Mouse (Mus musculus) embryonic facial prominence, embryonic 15.5 days (tissue): ENCODE measurements at regions not wholly inside any gene's neighbourhood (a gene's known extent, or its start where the extent isn't known, plus 50 kb on each side); places are given as distances from the start of the nearest gene placed in this dataset.

Experiments
- ATAC-seq: fragments of 200-750 bp; cut with Nextera tagmentation; 2 replicates; pipeline ENCODE4 v1.8.0; 2017; ENCODE audit warnings: low read depth, moderate TSS enrichment; ENCODE audit not compliant: insufficient number of reproducible peaks, low FRiP score, low TSS enrichment
- H3K27ac ChIP-seq: fragments of 300-500 bp; sonication (generic); replicated peaks from 2 replicates; pipeline ENCODE4 v1.5.1; 2015; ENCODE audit warnings: mild to moderate bottlenecking, inconsistent platforms
- H3K27me3 ChIP-seq: fragments of 300-500 bp; sonication (generic); 2 replicates; pipeline ENCODE4 v1.6.1; 2015; ENCODE audit warnings: inconsistent platforms
- H3K36me3 ChIP-seq: fragments of 300-500 bp; sonication (generic); 2 replicates; pipeline ENCODE4 v1.6.1; 2015; ENCODE audit warnings: mild to moderate bottlenecking, inconsistent platforms
- H3K4me1 ChIP-seq: fragments of 300-500 bp; sonication (generic); 2 replicates; pipeline ENCODE4 v1.6.1; 2015; ENCODE audit warnings: inconsistent platforms
- H3K4me2 ChIP-seq: fragments of 300-500 bp; sonication (generic); replicated peaks from 2 replicates; pipeline ENCODE4 v1.6.1; 2015; ENCODE audit warnings: mild to moderate bottlenecking, inconsistent platforms
- H3K4me3 ChIP-seq: fragments of 300-500 bp; sonication (generic); replicated peaks from 2 replicates; pipeline ENCODE4 v1.5.1; 2015; ENCODE audit warnings: mild to moderate bottlenecking, inconsistent platforms
- H3K9ac ChIP-seq: fragments of 300-500 bp; sonication (generic); 2 replicates; pipeline ENCODE4 v1.6.1; 2015; ENCODE audit warnings: inconsistent platforms
- H3K9me3 ChIP-seq: fragments of 300-500 bp; sonication (generic); replicated peaks from 2 replicates; pipeline ENCODE4 v1.6.1; 2016; ENCODE audit warnings: inconsistent platforms
- WGBS: fragments of 180-500 bp; shearing (Covaris S2); methylation state at CpG from one replicate; pipeline ENCODE4 v1.1.7; 2015; 5-methylcytosine and 5-hydroxymethylcytosine counted together

- no peak overlapping the region for H3K4me3 ChIP-seq
- peak; percentile 64; the same call in 1 of the 2 replicates for ATAC-seq
- no peak overlapping the region for H3K9ac ChIP-seq
- H3K4me1 ChIP-seq, result peaks cover 22% of the 10 kb centered on the region
- no peaks in the 10 kb centered on the region for H3K36me3 ChIP-seq
- H3K9me3 ChIP-seq, result no peaks in the 10 kb centered on the region
- WGBS, result 27% methylated on average over 7 of the region's 7 CpGs
- peak overlapping the region; percentile 49 for H3K27ac ChIP-seq
- H3K27me3 ChIP-seq, result no peaks in the 10 kb centered on the region
- H3K4me2 ChIP-seq, result no peak overlapping the region
These were observed 289.4 kb downstream of the Sox4 start for GRCm38 (mm10) chr13:28663950-28664681.

GRCm38 (mm10) chr13:28663459-28663858 lies 290.1 kb downstream of the Sox4 start:
- ATAC-seq, result no peak
- 23% methylated on average over 5 of the region's 5 CpGs for WGBS
- Histone ChIP-seq H3K9ac (no peak overlapping the region), H3K4me1 (peaks cover 28% of the 10 kb centered on the region), H3K4me2 (no peak overlapping the region), H3K36me3 (no peaks in the 10 kb centered on the region), H3K27ac (no peak overlapping the region), H3K4me3 (no peak overlapping the region), H3K9me3 (no peaks in the 10 kb centered on the region), H3K27me3 (no peaks in the 10 kb centered on the region)

DNA sequence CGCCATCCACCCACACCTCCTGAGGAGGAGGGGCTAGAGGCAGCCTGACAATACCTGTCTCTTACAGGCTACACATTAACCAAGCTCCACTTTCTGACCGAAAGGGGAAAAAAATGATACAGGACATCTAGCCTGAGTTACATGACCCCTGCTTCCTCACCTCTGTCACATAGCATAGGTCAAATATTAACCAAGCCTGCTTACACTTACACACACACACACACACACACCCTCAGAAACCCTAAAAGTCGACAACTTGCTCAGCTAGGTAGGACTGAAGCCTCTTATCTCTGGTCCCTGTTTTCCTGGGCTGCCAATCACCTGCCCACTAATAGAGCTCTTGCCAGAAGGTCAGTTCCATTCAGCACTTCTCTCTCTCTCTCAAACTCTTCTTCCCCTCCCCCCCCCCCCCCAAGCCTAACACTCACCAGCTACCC lies 291.2 kb downstream of the Sox4 start:
- H3K9me3 ChIP-seq, result no peaks in the 10 kb centered on the region
- no peak overlapping the region for H3K9ac ChIP-seq
- H3K4me1 ChIP-seq, result peaks cover 31% of the 10 kb centered on the region
- no peak for ATAC-seq
- H3K4me2 ChIP-seq, result no peak overlapping the region
- no peaks in the 10 kb centered on the region for H3K27me3 ChIP-seq
- 70% methylated on average over 3 of the region's 3 CpGs for WGBS
- no peak overlapping the region for H3K27ac ChIP-seq
- no peaks in the 10 kb centered on the region for H3K36me3 ChIP-seq
- no peak overlapping the region for H3K4me3 ChIP-seq

DNA sequence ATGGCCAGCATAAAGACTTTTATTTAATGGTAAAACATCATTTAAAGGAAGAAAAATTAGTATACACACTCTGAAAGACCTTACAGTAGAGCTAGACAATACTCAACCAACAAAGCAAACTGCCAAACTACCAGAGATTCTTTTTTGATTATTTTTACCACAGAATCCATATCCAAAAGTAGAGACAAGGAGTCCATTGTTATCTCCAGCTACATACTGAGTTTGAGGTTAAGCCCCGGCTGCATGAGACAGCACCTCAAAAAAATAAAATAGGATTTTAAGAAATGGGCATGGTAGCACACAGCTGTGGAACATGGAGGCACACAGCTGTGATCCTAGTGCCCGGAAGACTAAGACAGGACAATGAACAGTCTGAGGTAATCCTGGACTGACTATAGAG lies 293.4 kb downstream of the Sox4 start:
- WGBS, result 78% methylated on average over 2 of the region's 2 CpGs
- Histone ChIP-seq H3K4me1 (peaks cover 23% of the 10 kb centered on the region), H3K4me2 (no peak overlapping the region), H3K9me3 (no peaks in the 10 kb centered on the region), H3K36me3 (no peaks in the 10 kb centered on the region), H3K27me3 (no peaks in the 10 kb centered on the region), H3K4me3 (no peak overlapping the region), H3K27ac (no peak overlapping the region), H3K9ac (no peak overlapping the region)
- ATAC-seq, result no peak

- Histone ChIP-seq H3K4me2 (no peak overlapping the region), H3K36me3 (no peaks in the 10 kb centered on the region), H3K27ac (peak overlapping the region; percentile 51; the same call in 1 of the 2 replicates), H3K9ac (no peak overlapping the region), H3K4me3 (no peak overlapping the region), H3K27me3 (no peaks in the 10 kb centered on the region), H3K4me1 (peaks cover 9% of the 10 kb centered on the region), H3K9me3 (no peaks in the 10 kb centered on the region)
- WGBS, result 45% methylated on average over 5 of the region's 5 CpGs
- ATAC-seq, result peak; percentile 84
These were observed 294.9 kb downstream of the Sox4 start for GRCm38 (mm10) chr13:28658652-28659051.

- no peak for ATAC-seq
- H3K27ac ChIP-seq, result no peak overlapping the region
- H3K4me2 ChIP-seq, result no peak overlapping the region
- no peaks in the 10 kb centered on the region for H3K36me3 ChIP-seq
- H3K4me1 ChIP-seq, result peaks cover 25% of the 10 kb centered on the region
- no peak overlapping the region for H3K4me3 ChIP-seq
- no peaks in the 10 kb centered on the region for H3K27me3 ChIP-seq
- no peaks in the 10 kb centered on the region for H3K9me3 ChIP-seq
- H3K9ac ChIP-seq, result no peak overlapping the region; the same call in 1 of the 2 replicates
These were observed 298.6 kb downstream of the Sox4 start for GRCm38 (mm10) chr13:28654883-28655282.

GRCm38 (mm10) chr13:28653362-28653761 lies 300.2 kb downstream of the Sox4 start:
- H3K36me3 ChIP-seq, result no peaks in the 10 kb centered on the region
- no peaks in the 10 kb centered on the region for H3K27me3 ChIP-seq
- no peak for ATAC-seq
- no peak overlapping the region for H3K4me2 ChIP-seq
- H3K27ac ChIP-seq, result peak overlapping the region; percentile 51; the same call in 1 of the 2 replicates
- WGBS, result 73% methylated on average over 4 of the region's 4 CpGs
- no peak overlapping the region for H3K4me3 ChIP-seq
- H3K4me1 ChIP-seq, result peaks cover 18% of the 10 kb centered on the region
- H3K9ac ChIP-seq, result no peak overlapping the region
- no peaks in the 10 kb centered on the region for H3K9me3 ChIP-seq

DNA sequence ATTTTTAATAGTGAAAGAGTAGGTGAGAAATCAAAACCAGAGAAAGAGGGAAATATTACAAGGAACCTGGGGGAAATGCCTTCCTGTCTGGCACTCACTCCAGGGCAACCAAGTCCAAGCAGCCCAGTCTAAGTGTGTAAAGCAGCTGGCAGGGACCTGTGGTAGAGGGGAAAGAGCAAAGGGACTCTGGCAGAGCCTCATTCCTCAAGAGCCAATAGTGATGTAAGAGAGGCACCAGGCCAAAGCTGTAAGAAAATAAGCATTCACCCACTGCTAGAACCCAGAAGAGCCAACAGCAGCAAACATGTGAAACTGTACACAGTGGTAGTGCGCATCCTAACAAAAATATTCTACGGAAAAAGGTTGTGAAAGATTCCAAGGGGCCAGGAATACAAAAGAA lies 301.7 kb downstream of the Sox4 start:
- H3K9ac ChIP-seq, result no peak overlapping the region
- H3K27ac ChIP-seq, result 0 out of 2 replicates have a peak overlapping the region, but pooled peaks have one; percentile 66
- no peaks in the 10 kb centered on the region for H3K9me3 ChIP-seq
- H3K36me3 ChIP-seq, result no peaks in the 10 kb centered on the region
- WGBS, result 70% methylated on average over 2 of the region's 2 CpGs
- peaks cover 16% of the 10 kb centered on the region for H3K4me1 ChIP-seq
- H3K4me3 ChIP-seq, result no peak overlapping the region
- H3K27me3 ChIP-seq, result no peaks in the 10 kb centered on the region
- no peak overlapping the region for H3K4me2 ChIP-seq
- no peak for ATAC-seq

- WGBS, result 82% methylated on average over 4 of the region's 4 CpGs
These were observed 307.6 kb downstream of the Sox4 start for GRCm38 (mm10) chr13:28645881-28646280.

DNA sequence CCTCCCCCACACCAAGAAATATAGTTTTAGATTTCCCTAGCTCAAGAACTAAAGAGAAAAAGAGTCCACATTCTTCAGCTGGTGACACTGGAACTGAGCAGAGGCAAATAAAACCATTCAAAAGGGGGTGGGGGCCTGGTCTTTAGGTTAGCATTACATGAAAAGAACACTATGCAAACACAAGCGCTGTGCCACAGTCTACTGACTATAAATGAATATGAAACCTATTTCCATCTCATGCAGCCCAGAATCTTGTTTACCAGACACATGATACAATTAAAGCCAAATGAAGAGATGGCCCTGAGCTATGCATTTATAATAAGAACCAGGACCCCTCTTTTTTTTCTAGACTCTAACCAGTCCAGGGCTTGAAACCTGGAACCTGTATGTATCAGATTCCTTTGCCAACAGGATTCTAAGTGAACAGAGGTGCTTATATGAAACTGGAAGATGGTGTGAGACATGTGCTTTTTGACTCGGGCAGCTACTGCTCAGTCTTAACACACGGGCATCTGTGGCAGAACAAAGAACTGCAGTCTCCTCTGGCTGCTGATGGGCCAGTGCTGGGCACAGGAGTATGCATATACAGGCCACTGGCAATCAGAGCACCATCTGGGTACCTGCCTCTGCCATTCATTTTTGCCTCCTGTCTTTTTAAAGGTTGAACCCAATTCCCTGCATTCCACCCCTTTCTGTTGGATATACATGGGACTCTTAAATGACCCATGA lies 308.5 kb downstream of the Sox4 start:
- Histone ChIP-seq H3K9ac (no peak overlapping the region), H3K4me1 (peaks cover 15% of the 10 kb centered on the region; the same call in 1 of the 2 replicates), H3K36me3 (no peaks in the 10 kb centered on the region), H3K27me3 (no peaks in the 10 kb centered on the region), H3K4me3 (no peak overlapping the region), H3K27ac (0 out of 2 replicates have a peak overlapping the region, but pooled peaks have one; percentile 39), H3K9me3 (no peaks in the 10 kb centered on the region), H3K4me2 (no peak overlapping the region)
- ATAC-seq, result peak; percentile 43; the same call in 1 of the 2 replicates
- WGBS, result 35% methylated on average over 3 of the region's 3 CpGs

More at GRCm38 (mm10) chr13:28645881-28646280, 307.6 kb downstream of the Sox4 start:
- no peak for ATAC-seq
- no peaks in the 10 kb centered on the region for H3K9me3 ChIP-seq
- peaks cover 13% of the 10 kb centered on the region; the same call in 1 of the 2 replicates for H3K4me1 ChIP-seq
- H3K4me3 ChIP-seq, result no peak overlapping the region
- no peaks in the 10 kb centered on the region for H3K27me3 ChIP-seq
- no peak overlapping the region for H3K27ac ChIP-seq
- H3K4me2 ChIP-seq, result no peak overlapping the region
- H3K9ac ChIP-seq, result no peak overlapping the region
- H3K36me3 ChIP-seq, result no peaks in the 10 kb centered on the region

DNA sequence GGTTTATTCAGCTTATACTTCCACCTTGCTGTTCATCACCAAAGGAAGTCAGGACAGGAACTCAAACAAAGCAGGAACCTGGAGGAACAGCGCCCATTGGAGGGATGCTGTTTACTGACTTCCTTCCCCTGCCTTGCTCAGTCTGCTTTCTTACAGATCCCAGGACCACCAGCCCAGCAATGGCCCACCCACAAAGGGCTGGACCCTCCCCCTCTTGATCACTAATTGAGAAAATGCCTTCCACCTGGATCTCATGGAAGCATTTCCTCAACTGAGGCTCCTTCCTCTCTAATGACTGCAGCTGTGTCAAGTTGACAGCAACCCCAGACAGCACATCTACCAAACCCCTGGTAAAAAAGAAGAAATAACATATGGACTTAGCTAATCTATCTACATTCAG lies 312.7 kb downstream of the Sox4 start:
- Histone ChIP-seq H3K36me3 (no peaks in the 10 kb centered on the region), H3K9me3 (no peaks in the 10 kb centered on the region), H3K27ac (0 out of 2 replicates have a peak overlapping the region, but pooled peaks have one; percentile 7), H3K9ac (no peak overlapping the region), H3K27me3 (no peaks in the 10 kb centered on the region), H3K4me2 (no peak overlapping the region), H3K4me3 (no peak overlapping the region), H3K4me1 (peaks cover 16% of the 10 kb centered on the region; the same call in 1 of the 2 replicates)
- no peak for ATAC-seq
- WGBS, result 56% methylated on average over 1 of the region's 1 CpGs
